Mouse (Mus musculus): ENCODE measurements at regions not wholly inside any gene's neighbourhood (a gene's known extent, or its start where the extent isn't known, plus 50 kb on each side); places are given as distances from the start of the nearest gene placed in this dataset.
A peak's percentile ranks its signal among the peaks of the same experiment; 100 is the strongest.

GRCm38 (mm10) chr3:149496829-149497471 lies 506.6 kb upstream of the Adgrl2 start:
- dilution Hi-C loops (cut with MboI; ENCODE audit: extremely low pct_ligation_motif_present, extremely low pct_unique_long_range_greater_than_20kb, low sequenced_read_pairs) (no loop called here), in situ Hi-C loops (cut with MboI; ENCODE audit: low pct_ligation_motif_present, low pct_unique_long_range_greater_than_20kb, low sequenced_read_pairs) (no loop called here)
- peak overlapping the region; percentile 47; the same call in 1 of the 2 replicates for H3K4me2 ChIP-seq (ENCODE audit: insufficient read depth, low read depth, poor library complexity, severe bottlenecking)
- H3K79me2 ChIP-seq (replicated peaks; ENCODE audit: control insufficient read depth, extremely low read depth, insufficient read depth, poor library complexity, severe bottlenecking), result no peaks in the 10 kb centered on the region
- H3K4me3 ChIP-seq (replicated peaks in 1 of 3; ENCODE audit: low read depth in 2 of 3, low read length in 2 of 3, poor library complexity in 1 of 3), result no peak overlapping the region
- H3K36me3 ChIP-seq (replicated peaks in 1 of 2; ENCODE audit: control insufficient read depth in 1 of 2, insufficient read depth in 1 of 2, low read length in 1 of 2), result no peaks in the 10 kb centered on the region
- H3K4me1 ChIP-seq (ENCODE audit: control insufficient read depth in 1 of 2, insufficient read depth in 2 of 2), result peaks cover 0 to 5% of the 10 kb centered on the region in 2 experiments; a peak in 1 of 4 replicates
- TF ChIP-seq TBP (conservative IDR thresholded peaks at IDR 0.05; ENCODE audit: low read depth, low read length) (no peak), GABPA (IDR thresholded peaks at IDR 0.05; ENCODE audit: insufficient replicate concordance, low read depth, low read length) (no peak), POLR2AphosphoS2 (IDR thresholded peaks at IDR 0.05; ENCODE audit: low read depth, low read length) (no peak), IRF4 (IDR thresholded peaks at IDR 0.05; ENCODE audit: low read depth, low read length) (no peak), EP300 (IDR thresholded peaks at IDR 0.05; ENCODE audit: low read length) (no peak), CTCF (conservative IDR thresholded peaks at IDR 0.05 in 1 of 2, IDR thresholded peaks at IDR 0.05 in 1 of 2; ENCODE audit: low read depth in 2 of 2, low read length in 2 of 2) (no peak), CHD2 (IDR thresholded peaks at IDR 0.05; ENCODE audit: low read length) (no peak), CHD1 (IDR thresholded peaks at IDR 0.05; ENCODE audit: low read depth, low read length) (no peak), MAZ (IDR thresholded peaks at IDR 0.05; ENCODE audit: low read depth, low read length) (no peak), NRF1 (IDR thresholded peaks at IDR 0.05; ENCODE audit: low read depth, low read length) (no peak), SIN3A (IDR thresholded peaks at IDR 0.05; ENCODE audit: low read length) (no peak), MAX (IDR thresholded peaks at IDR 0.05; ENCODE audit: low read length) (no peak), USF2 (conservative IDR thresholded peaks at IDR 0.05; ENCODE audit: low read depth, low read length) (no peak), MEF2A (IDR thresholded peaks at IDR 0.05; ENCODE audit: borderline replicate concordance, low read depth, low read length) (no peak), NELFE (IDR thresholded peaks at IDR 0.05; ENCODE audit: low read depth, low read length) (no peak), PAX5 (IDR thresholded peaks at IDR 0.05; ENCODE audit: low read length) (no peak), KAT2A (IDR thresholded peaks at IDR 0.05; ENCODE audit: insufficient replicate concordance, low read length) (no peak), ZMIZ1 (IDR thresholded peaks at IDR 0.05; ENCODE audit: low read depth, low read length) (no peak), RAD21 (IDR thresholded peaks at IDR 0.05; ENCODE audit: low read depth, low read length) (no peak), POLR2A (IDR thresholded peaks at IDR 0.05; ENCODE audit: low read depth, low read length) (no peak)
- no peak for DNase-seq (ENCODE audit: extremely low read depth)
- H3K27me3 ChIP-seq (replicated peaks), result no peaks in the 10 kb centered on the region
- no peak overlapping the region for H3K27ac ChIP-seq (ENCODE audit: insufficient read depth, low read depth)
- no peaks in the 10 kb centered on the region for H3K9me3 ChIP-seq (replicated peaks; ENCODE audit: low read length)
- H3K9ac ChIP-seq (ENCODE audit: insufficient read depth, low read depth), result peak overlapping the region; percentile 48; the same call in 1 of the 2 replicates

GRCm38 (mm10) chr3:149496122-149496521 lies 505.8 kb upstream of the Adgrl2 start:
- H3K27me3 ChIP-seq (replicated peaks), result no peaks in the 10 kb centered on the region
- in situ Hi-C loops (cut with MboI; ENCODE audit: low pct_ligation_motif_present, low pct_unique_long_range_greater_than_20kb, low sequenced_read_pairs), result no loop called here
- H3K9me3 ChIP-seq (replicated peaks; ENCODE audit: low read length), result no peaks in the 10 kb centered on the region
- no peak overlapping the region for H3K27ac ChIP-seq (ENCODE audit: insufficient read depth, low read depth)
- dilution Hi-C loops (cut with MboI; ENCODE audit: extremely low pct_ligation_motif_present, extremely low pct_unique_long_range_greater_than_20kb, low sequenced_read_pairs), result no loop called here
- no peak for TF ChIP-seq IRF4 (IDR thresholded peaks at IDR 0.05; ENCODE audit: low read depth, low read length)
- TF ChIP-seq MXI1 (IDR thresholded peaks at IDR 0.05; ENCODE audit: low read depth, low read length), result no peak
- no peak for TF ChIP-seq MAZ (IDR thresholded peaks at IDR 0.05; ENCODE audit: low read depth, low read length)
- no peak overlapping the region for H3K9ac ChIP-seq (ENCODE audit: insufficient read depth, low read depth)
- no peaks in the 10 kb centered on the region for H3K36me3 ChIP-seq (replicated peaks in 1 of 2; ENCODE audit: control insufficient read depth in 1 of 2, insufficient read depth in 1 of 2, low read length in 1 of 2)
- peaks cover 0 to 5% of the 10 kb centered on the region in 2 experiments; a peak in 1 of 4 replicates for H3K4me1 ChIP-seq (ENCODE audit: control insufficient read depth in 1 of 2, insufficient read depth in 2 of 2)
- H3K4me2 ChIP-seq (ENCODE audit: insufficient read depth, low read depth, poor library complexity, severe bottlenecking), result no peak overlapping the region
- no peak overlapping the region for H3K4me3 ChIP-seq (replicated peaks in 1 of 3; ENCODE audit: low read depth in 2 of 3, low read length in 2 of 3, poor library complexity in 1 of 3)
- no peaks in the 10 kb centered on the region for H3K79me2 ChIP-seq (replicated peaks; ENCODE audit: control insufficient read depth, extremely low read depth, insufficient read depth, poor library complexity, severe bottlenecking)
- no peak for DNase-seq (ENCODE audit: extremely low read depth)
